Mouse (Mus musculus): Measurements from ENCODE around the gene Ednra. TPM values are rescaled to one million over a fixed set of nuclear protein-coding genes. Genes with fewer than 3 reads are reported as not detected.
"Not testable (repeated sequence)": the region's sequence is repeated elsewhere in the genome, so short reads cannot be mapped to it uniquely, and the experiment has no call there.

The Ednra gene
- polyA plus RNA-seq, 1 experiment, result 50.1 TPM

GRCm38 (mm10) chr8:77695486-77696058 is 28.7 kb downstream of the Ednra start:
- Histone ChIP-seq H3K4me3 (replicated peaks; ENCODE audit: extremely low read depth, low read depth, low read length) (no peak overlapping the region), H3K4me1 (ENCODE audit: control insufficient read depth, insufficient read depth, low read length) (0 out of 2 replicates have a peak, but pooled peaks cover 2% of the 10 kb centered on the region)
- no peak for DNase-seq
- no peak for TF ChIP-seq CTCF (IDR thresholded peaks at IDR 0.05; ENCODE audit: insufficient read depth, low read length)
- no peak for TF ChIP-seq POLR2A (IDR thresholded peaks at IDR 0.05; ENCODE audit: borderline replicate concordance, extremely low read depth, low read depth, low read length)
- WGBS, result 22% methylated on average over 5 of the region's 5 CpGs

- Histone ChIP-seq H3K4me1 (ENCODE audit: control insufficient read depth, insufficient read depth, low read length) (0 out of 2 replicates have a peak, but pooled peaks cover 2% of the 10 kb centered on the region), H3K4me3 (replicated peaks; ENCODE audit: extremely low read depth, low read depth, low read length) (no peak overlapping the region)
- TF ChIP-seq POLR2A (IDR thresholded peaks at IDR 0.05; ENCODE audit: borderline replicate concordance, extremely low read depth, low read depth, low read length) (no peak), CTCF (IDR thresholded peaks at IDR 0.05; ENCODE audit: insufficient read depth, low read length) (no peak)
- WGBS, result 35% methylated on average over 3 of the region's 3 CpGs
- DNase-seq, result no peak
Measured at GRCm38 (mm10) chr8:77695070-77695469, 29.2 kb downstream of the Ednra start.

- DNase-seq, result no peak
- WGBS, result 71% methylated on average over 4 of the region's 4 CpGs
- no peak overlapping the region for H3K4me3 ChIP-seq (replicated peaks; ENCODE audit: extremely low read depth, low read depth, low read length)
- no peak for TF ChIP-seq POLR2A (IDR thresholded peaks at IDR 0.05; ENCODE audit: borderline replicate concordance, extremely low read depth, low read depth, low read length)
- TF ChIP-seq CTCF (IDR thresholded peaks at IDR 0.05; ENCODE audit: insufficient read depth, low read length), result no peak
- H3K4me1 ChIP-seq (ENCODE audit: control insufficient read depth, insufficient read depth, low read length), result 0 out of 2 replicates have a peak, but pooled peaks cover 2% of the 10 kb centered on the region
Measured at GRCm38 (mm10) chr8:77694588-77694987, 29.7 kb downstream of the Ednra start.

GRCm38 (mm10) chr8:77689421-77690059 is 34.7 kb downstream of the Ednra start:
- WGBS, result 75% methylated on average over 7 of the region's 7 CpGs
- not testable (repeated sequence) for H3K4me1 ChIP-seq (ENCODE audit: control insufficient read depth, insufficient read depth, low read length); H3K4me3 ChIP-seq (replicated peaks; ENCODE audit: extremely low read depth, low read depth, low read length); DNase-seq

GRCm38 (mm10) chr8:77688978-77689377 is 35.3 kb downstream of the Ednra start:
- H3K4me3 ChIP-seq (replicated peaks; ENCODE audit: extremely low read depth, low read depth, low read length), result no peak overlapping the region

GRCm38 (mm10) chr8:77684372-77684771 is 39.9 kb downstream of the Ednra start:
- no peak overlapping the region for H3K4me3 ChIP-seq (replicated peaks; ENCODE audit: extremely low read depth, low read depth, low read length)
- H3K4me1 ChIP-seq (ENCODE audit: control insufficient read depth, insufficient read depth, low read length), result no peaks in the 10 kb centered on the region
- TF ChIP-seq POLR2A (IDR thresholded peaks at IDR 0.05; ENCODE audit: borderline replicate concordance, extremely low read depth, low read depth, low read length), result no peak
- no peak for TF ChIP-seq CTCF (IDR thresholded peaks at IDR 0.05; ENCODE audit: insufficient read depth, low read length)
- no peak for DNase-seq
- 77% methylated on average over 6 of the region's 6 CpGs for WGBS

More at GRCm38 (mm10) chr8:77688978-77689377, 35.3 kb downstream of the Ednra start:
- TF ChIP-seq CTCF (IDR thresholded peaks at IDR 0.05; ENCODE audit: insufficient read depth, low read length), result no peak
- TF ChIP-seq POLR2A (IDR thresholded peaks at IDR 0.05; ENCODE audit: borderline replicate concordance, extremely low read depth, low read depth, low read length), result no peak
- no peaks in the 10 kb centered on the region for H3K4me1 ChIP-seq (ENCODE audit: control insufficient read depth, insufficient read depth, low read length)
- no peak for DNase-seq
- 23% methylated on average over 5 of the region's 5 CpGs for WGBS

- TF ChIP-seq POLR2A (IDR thresholded peaks at IDR 0.05; ENCODE audit: borderline replicate concordance, extremely low read depth, low read depth, low read length) (no peak), CTCF (IDR thresholded peaks at IDR 0.05; ENCODE audit: insufficient read depth, low read length) (no peak)
- DNase-seq, result no peak
- Histone ChIP-seq H3K4me3 (replicated peaks; ENCODE audit: extremely low read depth, low read depth, low read length) (no peak overlapping the region), H3K4me1 (ENCODE audit: control insufficient read depth, insufficient read depth, low read length) (no peaks in the 10 kb centered on the region)
- 73% methylated on average over 6 of the region's 6 CpGs for WGBS
Measured at GRCm38 (mm10) chr8:77683356-77684106, 40.7 kb downstream of the Ednra start.

- H3K4me1 ChIP-seq (ENCODE audit: control insufficient read depth, insufficient read depth, low read length), result no peaks in the 10 kb centered on the region
- 36% methylated on average over 15 of the region's 15 CpGs for WGBS
- H3K4me3 ChIP-seq (replicated peaks; ENCODE audit: extremely low read depth, low read depth, low read length), result no peak overlapping the region
- TF ChIP-seq POLR2A (IDR thresholded peaks at IDR 0.05; ENCODE audit: borderline replicate concordance, extremely low read depth, low read depth, low read length), result no peak
- TF ChIP-seq CTCF (IDR thresholded peaks at IDR 0.05; ENCODE audit: insufficient read depth, low read length), result no peak
- DNase-seq, result no peak
Measured at GRCm38 (mm10) chr8:77682008-77682934, 42.0 kb downstream of the Ednra start.

GRCm38 (mm10) chr8:77672036-77672435 is 52.2 kb downstream of the Ednra start:
- DNase-seq, result no peak
- TF ChIP-seq CTCF (IDR thresholded peaks at IDR 0.05; ENCODE audit: insufficient read depth, low read length) (no peak), POLR2A (IDR thresholded peaks at IDR 0.05; ENCODE audit: borderline replicate concordance, extremely low read depth, low read depth, low read length) (no peak)
- no peaks in the 10 kb centered on the region for H3K4me1 ChIP-seq (ENCODE audit: control insufficient read depth, insufficient read depth, low read length)
- no peak overlapping the region for H3K4me3 ChIP-seq (replicated peaks; ENCODE audit: extremely low read depth, low read depth, low read length)
- 54% methylated on average over 4 of the region's 4 CpGs for WGBS

All from lung, adult 2 months (tissue).